Mouse (Mus musculus): ENCODE measurements around the gene Dazap1. TPM values are rescaled to one million over a fixed set of nuclear protein-coding genes. Genes with fewer than 3 reads are reported as not detected.

The Dazap1 gene
- polyA plus RNA-seq, 1 experiment from 2014 or later, result 48.2 TPM

- Histone ChIP-seq H3K4me1 (peaks cover 97% of the 10 kb centered on the region), H3K36me3 (replicated peaks) (peaks cover 36% of the 10 kb centered on the region), H3K27ac (peak overlapping the region; percentile 89), H3K4me3 (0 out of 2 replicates have a peak overlapping the region, but pooled peaks have one; percentile 9), H3K27me3 (ENCODE audit: poor library complexity, severe bottlenecking) (peaks cover 63% of the 10 kb centered on the region), H3K9me3 (no peaks in the 10 kb centered on the region)
- DNase-seq (ENCODE audit: extremely low spot score, low spot score), result no peak
- WGBS, result 79% methylated on average over 8 of the region's 8 CpGs
These were observed 36.3 kb downstream of the Dazap1 start for GRCm38 (mm10) chr10:80297526-80298133.

GRCm38 (mm10) chr10:80298571-80299281 lies 37.4 kb downstream of the Dazap1 start:
- Histone ChIP-seq H3K36me3 (replicated peaks) (peaks cover 33% of the 10 kb centered on the region), H3K4me3 (peak overlapping the region; percentile 57), H3K9me3 (no peaks in the 10 kb centered on the region), H3K27ac (peak overlapping the region; percentile 89), H3K27me3 (ENCODE audit: poor library complexity, severe bottlenecking) (peaks cover 72% of the 10 kb centered on the region), H3K4me1 (peaks cover 92% of the 10 kb centered on the region)
- WGBS, result 5% methylated on average over 26 of the region's 26 CpGs
- DNase-seq (ENCODE audit: extremely low spot score, low spot score), result peak; percentile 92

DNA sequence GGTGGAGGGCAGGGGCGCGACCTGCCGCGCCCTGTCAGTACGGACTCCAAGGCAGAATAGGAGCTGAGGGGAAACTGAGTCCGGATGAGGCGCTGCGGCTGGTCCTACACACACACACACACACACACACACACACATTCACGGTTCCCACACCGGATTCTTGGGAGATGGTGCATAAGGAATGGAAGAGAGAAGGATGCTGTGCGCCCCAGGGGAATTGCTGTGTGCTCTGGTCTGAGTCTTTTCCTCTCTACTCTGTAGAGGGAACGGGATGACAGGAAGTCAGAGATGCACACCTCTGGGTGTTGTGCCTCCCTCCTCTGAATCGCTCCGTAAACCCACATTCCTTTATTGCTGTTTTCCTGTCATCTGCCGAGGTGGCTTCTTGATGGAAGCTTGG lies 38.0 kb downstream of the Dazap1 start:
- DNase-seq (ENCODE audit: extremely low spot score, low spot score), result no peak
- H3K4me1 ChIP-seq, result peaks cover 87% of the 10 kb centered on the region
- H3K36me3 ChIP-seq (replicated peaks), result peaks cover 33% of the 10 kb centered on the region
- H3K27me3 ChIP-seq (ENCODE audit: poor library complexity, severe bottlenecking), result peaks cover 78% of the 10 kb centered on the region
- no peaks in the 10 kb centered on the region for H3K9me3 ChIP-seq
- peak overlapping the region; percentile 89 for H3K27ac ChIP-seq
- H3K4me3 ChIP-seq, result peak overlapping the region; percentile 57
- WGBS, result 7% methylated on average over 15 of the region's 15 CpGs

- DNase-seq (ENCODE audit: extremely low spot score, low spot score), result no peak
- WGBS, result 47% methylated on average over 10 of the region's 10 CpGs
- no peaks in the 10 kb centered on the region for H3K9me3 ChIP-seq
- peaks cover 33% of the 10 kb centered on the region for H3K36me3 ChIP-seq (replicated peaks)
- peak overlapping the region; percentile 89 for H3K27ac ChIP-seq
- H3K4me1 ChIP-seq, result peaks cover 86% of the 10 kb centered on the region
- H3K27me3 ChIP-seq (ENCODE audit: poor library complexity, severe bottlenecking), result peaks cover 83% of the 10 kb centered on the region
- H3K4me3 ChIP-seq, result peak overlapping the region; percentile 57
These were observed 38.5 kb downstream of the Dazap1 start for GRCm38 (mm10) chr10:80299824-80300223.

DNA sequence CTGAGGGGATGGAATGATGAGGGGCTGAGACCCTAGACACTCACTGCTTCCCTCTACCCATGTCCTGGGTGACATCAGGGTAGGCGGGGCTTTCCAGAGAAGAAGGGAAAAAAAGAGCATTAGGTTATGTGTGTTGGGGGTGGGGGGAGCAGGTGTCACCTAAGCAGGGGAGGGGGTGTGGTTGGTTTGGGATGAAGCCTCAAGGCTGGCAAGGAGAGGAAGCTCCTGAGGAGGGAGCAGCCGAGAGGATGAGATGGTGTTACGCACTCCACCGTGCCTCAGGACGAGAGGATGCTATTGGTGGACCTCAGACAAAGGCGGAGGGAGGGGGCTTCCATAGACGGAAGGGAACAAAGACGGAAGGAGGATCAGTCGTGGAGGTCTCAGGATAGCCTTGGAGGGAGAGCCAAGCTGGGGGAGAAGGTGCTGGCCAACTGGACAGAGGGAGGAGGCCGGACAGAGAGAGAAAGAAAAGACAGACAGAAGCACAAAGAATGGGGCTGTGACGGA lies 39.4 kb downstream of the Dazap1 start:
- peak overlapping the region; percentile 57 for H3K4me3 ChIP-seq
- peaks cover 92% of the 10 kb centered on the region for H3K27me3 ChIP-seq (ENCODE audit: poor library complexity, severe bottlenecking)
- peaks cover 38% of the 10 kb centered on the region for H3K36me3 ChIP-seq (replicated peaks)
- DNase-seq (ENCODE audit: extremely low spot score, low spot score), result no peak
- peak overlapping the region; percentile 89 for H3K27ac ChIP-seq
- WGBS, result 8% methylated on average over 11 of the region's 11 CpGs
- H3K4me1 ChIP-seq, result peaks cover 82% of the 10 kb centered on the region
- no peaks in the 10 kb centered on the region for H3K9me3 ChIP-seq

DNA sequence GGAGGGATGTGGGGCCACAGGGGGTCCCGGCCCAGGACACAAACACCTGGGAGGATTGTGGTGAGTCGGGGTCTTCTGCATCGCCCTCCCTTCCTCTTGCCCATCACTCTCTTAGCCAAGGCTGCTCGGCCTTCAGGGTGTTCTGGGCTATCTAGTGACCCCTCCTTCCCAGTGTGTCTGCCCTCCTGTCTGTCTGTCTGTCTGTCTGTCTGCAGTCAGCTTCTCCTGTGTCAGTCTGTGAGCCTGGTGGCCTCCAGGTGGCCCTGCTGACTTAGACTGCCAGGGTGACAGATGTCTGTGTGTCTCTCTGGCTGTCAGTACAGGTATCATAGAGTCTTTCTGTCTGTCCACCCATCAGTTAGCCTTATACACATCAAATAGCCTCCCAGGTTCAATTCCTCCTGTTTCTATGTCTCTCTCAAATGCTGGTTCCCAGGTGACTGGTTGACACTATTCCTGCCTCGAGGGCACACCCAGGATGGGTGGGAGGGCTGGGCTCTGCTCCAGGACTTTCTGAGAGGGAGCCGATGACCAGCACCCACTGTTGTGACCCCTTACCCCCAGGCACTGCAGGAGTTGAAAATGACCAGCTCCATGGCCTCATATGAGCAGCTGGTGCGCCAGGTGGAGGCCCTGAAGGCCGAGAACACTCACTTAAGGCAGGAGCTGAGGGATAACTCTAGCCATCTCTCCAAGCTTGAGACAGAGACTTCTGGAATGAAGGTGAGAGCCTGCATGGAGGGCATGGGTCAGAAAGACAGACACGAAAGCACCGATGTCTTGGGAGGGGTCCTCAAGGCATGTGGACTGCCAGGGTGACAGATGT lies 40.2 kb downstream of the Dazap1 start:
- H3K27me3 ChIP-seq (ENCODE audit: poor library complexity, severe bottlenecking), result peaks cover 97% of the 10 kb centered on the region
- WGBS, result 74% methylated on average over 10 of the region's 10 CpGs
- H3K9me3 ChIP-seq, result no peaks in the 10 kb centered on the region
- H3K36me3 ChIP-seq (replicated peaks), result peaks cover 46% of the 10 kb centered on the region
- H3K27ac ChIP-seq, result peak overlapping the region; percentile 89
- no peak for DNase-seq (ENCODE audit: extremely low spot score, low spot score)
- H3K4me3 ChIP-seq, result peak overlapping the region; percentile 57
- peaks cover 74% of the 10 kb centered on the region for H3K4me1 ChIP-seq

DNA sequence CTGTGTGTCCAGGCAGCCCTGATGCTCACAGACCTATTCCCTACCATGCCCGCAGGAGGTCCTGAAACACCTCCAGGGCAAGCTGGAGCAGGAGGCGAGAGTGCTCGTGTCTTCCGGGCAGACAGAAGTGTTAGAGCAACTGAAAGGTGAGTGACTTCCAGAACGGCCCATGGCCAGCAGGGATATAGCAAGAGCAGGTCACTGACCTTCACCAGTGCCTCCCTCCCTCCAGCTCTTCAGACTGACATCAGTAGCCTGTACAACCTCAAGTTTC lies 40.7 kb downstream of the Dazap1 start:
- H3K4me1 ChIP-seq, result peaks cover 69% of the 10 kb centered on the region
- no peak for DNase-seq (ENCODE audit: extremely low spot score, low spot score)
- H3K27ac ChIP-seq, result peak overlapping the region; percentile 89
- no peaks in the 10 kb centered on the region for H3K9me3 ChIP-seq
- WGBS, result 60% methylated on average over 5 of the region's 5 CpGs
- H3K4me3 ChIP-seq, result peak overlapping the region; percentile 57
- H3K36me3 ChIP-seq (replicated peaks), result peaks cover 51% of the 10 kb centered on the region
- H3K27me3 ChIP-seq (ENCODE audit: poor library complexity, severe bottlenecking), result peaks cover 93% of the 10 kb centered on the region

DNA sequence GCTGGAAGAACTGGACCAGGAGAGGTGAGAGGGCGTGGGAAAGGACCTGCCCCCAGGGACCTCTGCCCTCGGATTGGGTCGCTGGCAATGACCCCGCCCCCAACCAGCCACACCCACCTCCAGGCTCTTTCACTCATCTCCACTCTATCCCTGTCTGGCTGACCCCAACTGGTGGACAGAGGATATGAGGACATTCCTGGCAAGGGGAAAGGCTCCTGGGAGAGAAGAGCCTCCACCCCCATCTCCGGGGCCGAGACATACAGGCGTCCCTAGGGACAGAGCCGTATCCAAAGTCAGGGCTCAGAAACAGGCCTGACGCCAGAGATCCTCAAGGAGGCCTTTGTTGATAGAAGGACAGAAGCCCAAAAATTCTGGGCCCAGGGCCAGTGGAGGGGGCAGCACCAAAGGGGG lies 41.2 kb downstream of the Dazap1 start:
- H3K27me3 ChIP-seq (ENCODE audit: poor library complexity, severe bottlenecking), result peaks cover 93% of the 10 kb centered on the region
- H3K27ac ChIP-seq, result peak overlapping the region; percentile 89
- peaks cover 64% of the 10 kb centered on the region for H3K4me1 ChIP-seq
- H3K9me3 ChIP-seq, result no peaks in the 10 kb centered on the region
- H3K36me3 ChIP-seq (replicated peaks), result peaks cover 56% of the 10 kb centered on the region
- H3K4me3 ChIP-seq, result peak overlapping the region; percentile 57
- DNase-seq (ENCODE audit: extremely low spot score, low spot score), result no peak
- WGBS, result 15% methylated on average over 9 of the region's 9 CpGs

GRCm38 (mm10) chr10:80304458-80304857 lies 43.2 kb downstream of the Dazap1 start:
- DNase-seq (ENCODE audit: extremely low spot score, low spot score), result no peak
- Histone ChIP-seq H3K4me1 (peaks cover 44% of the 10 kb centered on the region), H3K4me3 (peak overlapping the region; percentile 29), H3K36me3 (replicated peaks) (peaks cover 76% of the 10 kb centered on the region), H3K27ac (0 out of 2 replicates have a peak overlapping the region, but pooled peaks have one; percentile 31), H3K27me3 (ENCODE audit: poor library complexity, severe bottlenecking) (peaks cover 81% of the 10 kb centered on the region), H3K9me3 (no peaks in the 10 kb centered on the region; the same call in 1 of the 2 replicates)
- 25% methylated on average over 12 of the region's 12 CpGs for WGBS

- H3K27me3 ChIP-seq (ENCODE audit: poor library complexity, severe bottlenecking), result peaks cover 77% of the 10 kb centered on the region
- H3K9me3 ChIP-seq, result no peaks in the 10 kb centered on the region; the same call in 1 of the 2 replicates
- H3K27ac ChIP-seq, result 0 out of 2 replicates have a peak overlapping the region, but pooled peaks have one; percentile 31
- H3K4me1 ChIP-seq, result peaks cover 40% of the 10 kb centered on the region
- H3K36me3 ChIP-seq (replicated peaks), result peaks cover 77% of the 10 kb centered on the region
- DNase-seq (ENCODE audit: extremely low spot score, low spot score), result no peak
- WGBS, result 20% methylated on average over 25 of the region's 25 CpGs
- peak overlapping the region; percentile 29 for H3K4me3 ChIP-seq
These were observed 43.6 kb downstream of the Dazap1 start for GRCm38 (mm10) chr10:80304862-80305261.

GRCm38 (mm10) chr10:80311560-80311959 lies 50.3 kb downstream of the Dazap1 start:
- peaks cover 42% of the 10 kb centered on the region for H3K4me1 ChIP-seq
- no peak overlapping the region for H3K4me3 ChIP-seq
- peaks cover 92% of the 10 kb centered on the region for H3K36me3 ChIP-seq (replicated peaks)
- H3K27me3 ChIP-seq (ENCODE audit: poor library complexity, severe bottlenecking), result peaks cover 78% of the 10 kb centered on the region
- no peaks in the 10 kb centered on the region; the same call in 1 of the 2 replicates for H3K9me3 ChIP-seq
- DNase-seq (ENCODE audit: extremely low spot score, low spot score), result no peak
- WGBS, result 92% methylated on average over 16 of the region's 16 CpGs
- no peak overlapping the region for H3K27ac ChIP-seq

All from forebrain, embryonic 10.5 days (tissue).